23 mouse cellular contexts compared by ENCODE assay signal in the genomic region with DNA sequence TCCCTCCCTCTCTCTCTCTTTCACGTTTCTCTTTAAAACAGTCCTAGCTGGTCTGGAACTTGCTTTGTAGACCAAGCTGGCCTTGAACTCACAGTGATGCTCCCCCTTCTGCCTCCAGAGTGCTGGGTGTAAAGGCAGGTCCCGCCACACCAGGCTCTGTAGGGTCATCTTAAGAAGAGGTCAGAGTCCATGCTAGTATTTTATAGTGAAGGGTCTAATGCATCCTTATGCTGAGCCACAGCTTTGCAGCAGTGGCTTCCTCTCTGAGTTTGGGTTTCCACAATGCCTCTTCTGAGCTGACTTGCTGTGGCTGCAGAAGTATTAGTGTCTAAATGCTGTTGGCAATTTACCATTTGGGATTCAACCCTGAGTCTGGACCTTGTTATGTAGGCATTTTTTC.
DNase-seq lines count a peak whose midpoint lies in the region; ATAC-seq and TF ChIP-seq lines count a peak whose summit lies in the region.
"Had no signal": no experiment of that assay in that cellular context is flagged by ENCODE, and none has a peak within 500 bp of the region (broad histone marks: within the 10 kb centered on the region; RNA-seq: fewer than 3 reads in every experiment).

No protein-coding gene starts in this region.

- peak overlapping the region; percentile 41 for H3K27ac ChIP-seq in spleen, adult 2 months (ENCODE audit: insufficient read depth, low read length)
- peak overlapping the region; percentile 56 for H3K27ac ChIP-seq in limb, embryonic 12.5 days
- H3K27ac ChIP-seq: embryonic facial prominence, embryonic 13.5 days; forebrain, embryonic 10.5 days; forebrain, embryonic 13.5 days; heart, embryonic 13.5 days; hindbrain, embryonic 15.5 days; intestine, embryonic 15.5 days had no signal

- no peak overlapping the region for H3K4me3 ChIP-seq in spleen, adult 2 months (ENCODE audit: extremely low read depth, insufficient read depth, insufficient read length)
- H3K4me3 ChIP-seq in limb, embryonic 12.5 days (replicated peaks) = no peak overlapping the region
- H3K4me3 ChIP-seq: embryonic facial prominence, embryonic 13.5 days; forebrain, embryonic 10.5 days; forebrain, embryonic 13.5 days; heart, embryonic 13.5 days; hindbrain, embryonic 15.5 days; intestine, embryonic 15.5 days had no signal

- WGBS in spleen, adult 2 months = 51% methylated on average over 2 of the region's 2 CpGs
- 39% methylated on average over 2 of the region's 2 CpGs for WGBS in limb, embryonic 12.5 days

- H3K36me3 ChIP-seq in spleen, adult 2 months (ENCODE audit: control insufficient read depth, insufficient read depth, low read length) = peaks cover 3% of the 10 kb centered on the region; the same call in 1 of the 2 replicates
- no peaks in the 10 kb centered on the region for H3K36me3 ChIP-seq in limb, embryonic 12.5 days
- H3K36me3 ChIP-seq: forebrain, embryonic 10.5 days; heart, embryonic 13.5 days; hindbrain, embryonic 15.5 days; intestine, embryonic 15.5 days had no signal

- peaks cover 24% of the 10 kb centered on the region for H3K4me1 ChIP-seq in spleen, adult 2 months (ENCODE audit: control insufficient read depth, insufficient read depth, insufficient read length)
- peaks cover 15% of the 10 kb centered on the region for H3K4me1 ChIP-seq in limb, embryonic 12.5 days (replicated peaks)
- H3K4me1 ChIP-seq: forebrain, embryonic 10.5 days; heart, embryonic 13.5 days; hindbrain, embryonic 15.5 days; intestine, embryonic 15.5 days had no signal

- no peak for TF ChIP-seq CTCF in spleen, adult 2 months (IDR thresholded peaks at IDR 0.05; ENCODE audit: extremely low read depth, insufficient read depth, insufficient read length, insufficient replicate concordance)

- no peak for ATAC-seq in limb, embryonic 12.5 days (ENCODE audit: insufficient number of reproducible peaks, insufficient read depth, low FRiP score, low TSS enrichment, low read depth)
- ATAC-seq: CD4-positive, CD25-positive, alpha-beta regulatory T cell, adult 4 months; forebrain, embryonic 13.5 days; forebrain, embryonic 16.5 days; intestine, embryonic 15.5 days had no signal

- H3K27me3 ChIP-seq in spleen, adult 2 months (ENCODE audit: control insufficient read depth, insufficient read depth, low read length) = no peaks in the 10 kb centered on the region
- H3K27me3 ChIP-seq in limb, embryonic 12.5 days = no peaks in the 10 kb centered on the region
- H3K27me3 ChIP-seq: embryonic facial prominence, embryonic 13.5 days; forebrain, embryonic 13.5 days; heart, embryonic 13.5 days; hindbrain, embryonic 15.5 days; intestine, embryonic 15.5 days had no signal

- no peak overlapping the region for H3K4me2 ChIP-seq in limb, embryonic 12.5 days
- H3K4me2 ChIP-seq: embryonic facial prominence, embryonic 13.5 days; forebrain, embryonic 13.5 days; heart, embryonic 13.5 days; hindbrain, embryonic 15.5 days; intestine, embryonic 15.5 days had no signal

- peaks cover 14% of the 10 kb centered on the region for H3K9me3 ChIP-seq in limb, embryonic 12.5 days
- H3K9me3 ChIP-seq: hindbrain, embryonic 15.5 days; intestine, embryonic 15.5 days had no signal

- H3K9ac ChIP-seq in limb, embryonic 12.5 days (replicated peaks) = 0 out of 2 replicates have a peak overlapping the region, but pooled peaks have one; percentile 18
- H3K9ac ChIP-seq: embryonic facial prominence, embryonic 13.5 days; forebrain, embryonic 13.5 days; heart, embryonic 13.5 days; hindbrain, embryonic 15.5 days; intestine, embryonic 15.5 days had no signal

- DNase-seq in heart, adult 11 months = peak; percentile 80
- no peak for DNase-seq in heart, adult 18-20 months
- DNase-seq in spleen, adult 2 months (ENCODE audit: low read depth in 1 of 2, low spot score in 2 of 2) = no peak
- no peak for DNase-seq in spleen, postnatal 4 days (ENCODE audit: low spot score in 2 of 2)
- peak; percentile 7 for DNase-seq in induced T-regulatory cell, adult 2 months (ENCODE audit: low read depth)
- no peak for DNase-seq in cerebellum, adult 18-20 months
- DNase-seq in thymus, adult 18-20 months = no peak
- DNase-seq: adrenal gland, adult 2 months; adrenal gland, postnatal 14 days; cerebellum, adult 11 months; cerebellum, adult 8-10 months; gastrocnemius, postnatal 25 days; heart, postnatal 14 days; heart, postnatal 4 days had no signal

- TF ChIP-seq POLR2A in spleen, adult 2 months (IDR thresholded peaks at IDR 0.05; ENCODE audit: low read depth, low read length) = no peak

Comparison
In these comparisons a context has a peak if more than half of its experiments do, and no peak if none do; other contexts are left out.
1. DNase-seq: peak in heart, adult 11 months (single experiment) and induced T-regulatory cell, adult 2 months (single experiment); none in heart, adult 18-20 months (0 of 2), spleen, adult 2 months (0 of 2), spleen, postnatal 4 days (0 of 2), cerebellum, adult 18-20 months (0 of 2) and thymus, adult 18-20 months (0 of 2).